Mouse (Mus musculus) lung, adult 2 months (tissue): ENCODE results near the gene Rem2.

Experiments used
- CTCF ChIP-seq: fragments of 200-500 bp; IDR thresholded peaks from 2 replicates; pipeline ENCODE4 v1.5.1; 2011; ENCODE audit warnings: mild to moderate bottlenecking, low read length, control low read depth; ENCODE audit not compliant: insufficient read depth
- POLR2A ChIP-seq: fragments of 200-500 bp; IDR thresholded peaks from 2 replicates; pipeline ENCODE4 v1.6.1; 2011; ENCODE audit warnings: low read depth, mild to moderate bottlenecking, control low read depth, low read length, borderline replicate concordance; ENCODE audit errors: extremely low read depth

DNA sequence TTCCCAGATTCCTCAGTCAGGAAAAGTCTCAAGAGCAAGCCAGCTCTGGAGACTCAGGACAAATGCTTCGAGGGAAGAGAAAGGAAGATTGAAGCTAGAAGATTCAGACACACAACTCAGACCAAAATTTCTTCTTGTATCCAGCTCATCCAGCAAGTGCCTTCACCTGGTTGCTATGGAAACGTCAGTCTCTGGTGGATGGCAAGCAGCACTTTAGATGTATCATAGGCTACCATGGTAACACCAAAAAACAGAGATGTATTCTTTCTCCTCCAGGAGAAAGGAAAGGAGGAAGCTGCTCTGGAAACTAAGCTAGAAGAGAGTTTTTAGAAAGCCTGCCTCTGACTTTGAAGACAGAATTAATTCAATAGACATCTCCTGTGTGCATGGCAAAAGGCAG is 11.8 kb downstream of the Rem2 start:
- TF ChIP-seq CTCF (no peak), POLR2A (no peak)
